Mouse (Mus musculus) megakaryocyte-erythroid progenitor cell, adult 5-6 weeks (primary cell): ENCODE data around the gene Hist1h2bh. TPM values are rescaled to one million over a fixed set of nuclear protein-coding genes. Genes with fewer than 3 reads are reported as not detected.
"Not testable (repeated sequence)": the region's sequence is repeated elsewhere in the genome, so short reads cannot be mapped to it uniquely, and the experiment has no call there.

ENCODE experiments used
- ATAC-seq: replicated peaks from 2 replicates; pipeline ENCODE4 v1.8.0; 2016; ENCODE audit warnings: mild to moderate bottlenecking, inconsistent platforms; ENCODE audit not compliant: severe bottlenecking, poor library complexity, low FRiP score, low TSS enrichment
- total RNA-seq, 2 experiments: library from RNA; stranded (forward) in 1 of 2; stranded (reverse) in 1 of 2; fragments of 200-1000, 215-1000 nt in 1 of 2; fragments of >200 nt in 1 of 2; fragmentation: Nextera tagmentation in 1 of 2; gene quantifications; 2 replicates each; pipeline ENCODE4 v1.2.3; 2014 to 2017

Gene Hist1h2bh
- total RNA-seq, 2 experiments from 2014 or later, result 31.9 to 165 TPM

GRCm38 (mm10) chr13:23574546-23575170 is 31.5 kb upstream of the Hist1h2bh start:
- ATAC-seq, result not testable (repeated sequence)

- peak; percentile 70 for ATAC-seq
Measured at GRCm38 (mm10) chr13:23573898-23574524, 30.8 kb upstream of the Hist1h2bh start, which contains the start of the genes Hist1h2bf and Hist1h2ad. TSS of gene Hist1h2bf (minus strand) at chr13:23574196. TSS of gene Hist1h2ad (plus strand) at chr13:23574381.

GRCm38 (mm10) chr13:23573034-23573897 is 30.1 kb upstream of the Hist1h2bh start:
- ATAC-seq, result not testable (repeated sequence)

GRCm38 (mm10) chr13:23572218-23573033 is 29.2 kb upstream of the Hist1h2bh start:
- no peak for ATAC-seq

- ATAC-seq, result peak; percentile 25
Measured at GRCm38 (mm10) chr13:23571504-23572217, 28.5 kb upstream of the Hist1h2bh start.

GRCm38 (mm10) chr13:23571022-23571503 is 27.9 kb upstream of the Hist1h2bh start, which contains the start of the genes Hist1h2ae and Hist1h2bg:
TSS of gene Hist1h2ae (minus strand) at chr13:23571220.
TSS of gene Hist1h2bg (plus strand) at chr13:23571396.
- peak; percentile 78 for ATAC-seq

- ATAC-seq, result not testable (repeated sequence)
Measured at GRCm38 (mm10) chr13:23570261-23571021, 27.2 kb upstream of the Hist1h2bh start.

- no peak for ATAC-seq
Measured at GRCm38 (mm10) chr13:23564482-23564881, 21.3 kb upstream of the Hist1h2bh start.

- peak; percentile 65 for ATAC-seq
Measured at GRCm38 (mm10) chr13:23562699-23563462, 19.7 kb upstream of the Hist1h2bh start.

GRCm38 (mm10) chr13:23561883-23562659 is 18.9 kb upstream of the Hist1h2bh start, which contains the start of gene Hist1h3e:
TSS of gene Hist1h3e (minus strand) at chr13:23562369.
- peak; percentile 84 for ATAC-seq

GRCm38 (mm10) chr13:23561531-23561882 is 18.3 kb upstream of the Hist1h2bh start:
- ATAC-seq, result not testable (repeated sequence)

DNA sequence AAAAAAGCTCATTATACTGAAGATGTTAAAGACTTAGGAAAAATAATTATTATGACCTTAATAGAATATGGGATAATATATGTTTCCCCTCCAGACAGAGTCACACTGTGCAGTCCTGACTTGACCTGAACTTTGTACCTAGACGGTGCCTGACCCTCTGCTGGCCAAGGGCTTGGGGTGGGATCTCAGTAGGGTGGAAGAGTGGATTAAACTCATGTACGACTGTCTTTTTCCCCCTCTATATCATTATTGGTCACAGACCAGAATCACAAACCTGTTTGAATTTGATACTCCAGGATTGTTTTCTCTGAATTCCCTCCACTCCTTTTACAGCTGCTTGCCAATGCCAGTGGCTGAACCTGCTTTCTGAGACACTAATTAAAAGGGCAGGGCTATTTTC is 17.5 kb upstream of the Hist1h2bh start:
- not testable (repeated sequence) for ATAC-seq

DNA sequence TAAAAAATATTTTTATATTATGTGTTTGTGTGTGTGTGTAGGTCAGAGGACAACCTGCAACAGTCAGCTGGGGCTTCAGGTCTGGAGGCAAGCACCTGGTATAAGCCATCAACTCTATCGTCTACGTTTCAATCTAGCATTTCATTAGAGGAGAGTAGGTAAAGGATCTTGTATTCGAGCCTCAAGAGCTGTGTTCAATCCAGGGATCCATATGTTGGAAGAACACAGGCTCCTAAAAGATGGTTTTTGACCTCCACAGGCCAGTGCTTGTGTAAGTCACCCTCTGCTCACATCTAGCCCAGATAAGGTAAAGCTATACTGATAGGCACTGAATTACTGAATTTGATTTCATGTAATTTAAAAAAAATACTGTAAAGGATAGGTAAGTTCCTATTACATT is 13.7 kb upstream of the Hist1h2bh start:
- ATAC-seq, result no peak

DNA sequence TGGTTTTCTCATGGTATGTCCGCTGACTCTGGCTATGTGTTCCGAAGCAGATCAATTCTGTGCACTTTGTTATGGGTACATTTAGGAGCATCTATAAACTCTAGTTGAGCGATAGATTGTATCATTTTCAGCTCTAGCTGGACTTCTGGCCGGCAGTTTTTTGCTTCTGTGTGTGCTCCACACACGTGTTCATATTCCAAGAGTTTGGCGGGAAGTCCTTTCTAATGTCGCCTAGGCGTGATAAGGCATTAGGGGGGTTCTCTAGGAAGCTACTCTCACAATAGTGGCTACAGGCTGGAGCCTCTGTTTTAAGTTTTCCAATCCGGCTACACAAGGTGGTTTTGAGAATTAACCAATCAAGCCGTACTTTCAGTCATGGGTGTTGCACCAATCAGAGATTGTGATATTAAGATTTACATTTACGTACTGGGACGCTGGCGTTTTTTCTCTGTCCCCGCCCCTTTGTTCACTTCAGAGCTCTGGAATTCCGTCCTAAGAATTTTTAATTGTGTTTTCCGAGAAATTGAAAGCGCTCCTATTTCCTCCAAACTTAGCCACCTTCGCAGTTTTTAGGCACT is 12.7 kb upstream of the Hist1h2bh start:
- ATAC-seq, result peak; percentile 60

DNA sequence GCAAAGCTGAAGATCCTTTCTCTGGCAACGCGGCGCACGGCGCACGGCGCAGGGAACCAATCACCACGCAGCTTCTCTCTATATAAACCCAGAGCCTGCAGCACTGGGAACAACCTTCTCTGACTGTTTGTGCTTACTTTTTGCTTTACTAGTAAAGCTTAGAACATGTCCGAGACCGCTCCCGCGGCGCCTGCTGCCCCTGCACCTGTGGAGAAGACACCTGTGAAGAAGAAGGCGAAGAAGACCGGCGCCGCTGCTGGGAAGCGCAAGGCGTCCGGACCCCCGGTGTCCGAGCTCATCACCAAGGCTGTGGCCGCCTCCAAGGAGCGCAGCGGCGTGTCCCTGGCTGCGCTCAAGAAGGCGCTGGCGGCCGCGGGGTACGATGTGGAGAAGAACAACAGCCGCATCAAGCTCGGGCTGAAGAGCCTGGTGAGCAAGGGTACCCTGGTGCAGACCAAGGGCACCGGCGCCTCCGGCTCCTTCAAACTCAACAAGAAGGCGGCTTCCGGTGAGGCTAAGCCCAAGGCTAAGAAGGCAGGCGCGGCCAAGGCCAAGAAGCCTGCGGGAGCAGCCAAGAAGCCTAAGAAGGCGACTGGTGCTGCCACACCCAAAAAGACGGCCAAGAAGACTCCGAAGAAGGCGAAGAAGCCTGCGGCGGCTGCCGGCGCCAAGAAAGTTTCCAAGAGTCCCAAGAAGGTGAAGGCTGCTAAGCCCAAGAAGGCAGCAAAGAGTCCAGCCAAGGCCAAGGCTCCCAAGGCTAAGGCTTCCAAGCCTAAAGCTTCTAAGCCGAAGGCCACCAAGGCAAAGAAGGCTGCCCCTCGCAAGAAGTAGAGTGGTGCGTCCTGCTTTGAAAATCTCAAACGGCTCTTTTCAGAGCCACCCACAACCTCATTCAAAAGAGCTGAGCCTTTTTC is 12.0 kb upstream of the Hist1h2bh start:
- ATAC-seq, result peak; percentile 66
